Mouse (Mus musculus) brain, adult 10 weeks (tissue): Measurements from ENCODE around the gene Tas2r140. TPM values are rescaled to one million over a fixed set of nuclear protein-coding genes. Genes with fewer than 3 reads are reported as not detected.

ENCODE experiments used
- polyA plus RNA-seq: library from polyadenylated mRNA; stranded (reverse); fragments of 350-450 nt; fragmentation: Illumina TruSeq; extraction: RNeasy Lipid Tissue Mini Kit (QIAGEN cat#74804); gene quantifications from one replicate; pipeline ENCODE4 v1.2.3, GENCODE M21; 2015; ENCODE audit warnings: low read depth, low replicate concordance

The Tas2r140 gene
- polyA plus RNA-seq, result not detected

GRCm38 (mm10) chr6:133055716-133056115 lies at the start of gene Tas2r140:
Tas2r140 (minus strand) TSS chr6:133055816.

GRCm38 (mm10) chr6:133104609-133104921 lies 48.9 kb upstream of the Tas2r140 start, which contains the start of gene Smim10l1:
Smim10l1 (plus strand) TSS chr6:133104909.

DNA sequence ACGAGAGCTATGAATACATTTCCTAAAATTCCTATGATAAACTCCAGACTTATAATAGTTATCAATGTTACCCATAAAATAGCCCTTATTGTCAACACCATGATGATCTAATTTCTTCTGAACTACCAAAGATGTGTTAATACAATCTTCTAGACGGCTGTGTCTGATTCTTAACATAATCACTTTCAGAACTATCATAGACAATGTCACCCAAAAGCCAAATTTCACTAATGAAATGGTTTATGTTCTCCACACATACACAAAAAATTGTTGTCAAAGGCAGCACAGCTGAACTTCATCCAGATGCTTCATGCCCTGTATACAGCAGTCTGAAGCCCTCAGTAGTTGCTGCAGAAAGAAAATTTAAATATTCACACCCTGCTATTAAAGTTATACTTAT lies 18.6 kb downstream of the Tas2r140 start, which contains the start of gene Tas2r103:
Gene Tas2r103, minus strand, starts transcription at position 101 of the 400 bp plus-strand sequence.

Other genes starting within 250 kb of the Tas2r140 start
- gene Tas2r123, start 208.7 kb downstream of the Tas2r140 start, polyA plus RNA-seq, result not detected
- gene Tas2r116, start 200.4 kb downstream of the Tas2r140 start, polyA plus RNA-seq, result not detected
- not detected for gene Tas2r110, start 187.8 kb downstream of the Tas2r140 start, polyA plus RNA-seq
- gene Tas2r113, start 162.8 kb downstream of the Tas2r140 start, polyA plus RNA-seq, result not detected
- not detected for gene Tas2r125, start 146.2 kb downstream of the Tas2r140 start, polyA plus RNA-seq
- not detected for gene Tas2r129, start 104.7 kb downstream of the Tas2r140 start, polyA plus RNA-seq
- gene Tas2r131, start 97.9 kb downstream of the Tas2r140 start, polyA plus RNA-seq, result not detected
- not detected for gene Tas2r109, start 74.9 kb downstream of the Tas2r140 start, polyA plus RNA-seq
- not detected for gene Tas2r103, start 18.7 kb downstream of the Tas2r140 start, polyA plus RNA-seq
- gene Smim10l1, start 49.1 kb upstream of the Tas2r140 start, polyA plus RNA-seq, result 146 TPM
- gene 5530400C23Rik, start 236.4 kb upstream of the Tas2r140 start, polyA plus RNA-seq, result not detected